Mouse (Mus musculus) embryonic facial prominence, embryonic 11.5 days (tissue): ENCODE measurements at regions not wholly inside any gene's neighbourhood (a gene's known extent, or its start where the extent isn't known, plus 50 kb on each side); places are given as distances from the start of the nearest gene placed in this dataset.

Experiments used
- ATAC-seq: fragments of 200-750 bp; cut with Nextera tagmentation; replicated peaks from 2 replicates; pipeline ENCODE4 v1.8.0; 2017; ENCODE audit warnings: low read depth; ENCODE audit not compliant: insufficient number of reproducible peaks, low FRiP score, low TSS enrichment
- DNase-seq: peaks from one replicate; pipeline ENCODE4 v3.0.0-alpha.2; 2015; ENCODE audit warnings: low spot score
- H3K27ac ChIP-seq: fragments of 300-500 bp; sonication (generic); replicated peaks from 2 replicates; pipeline ENCODE4 v1.5.1; 2014; ENCODE audit warnings: mild to moderate bottlenecking, low read depth, low read length, control low read depth
- H3K27me3 ChIP-seq: fragments of 300-500 bp; sonication (generic); 2 replicates; pipeline ENCODE4 v1.6.1; 2014; ENCODE audit warnings: mild to moderate bottlenecking, low read length, moderate library complexity, mixed read lengths; ENCODE audit not compliant: control insufficient read depth, insufficient read depth
- H3K36me3 ChIP-seq: fragments of 300-500 bp; sonication (generic); replicated peaks from 2 replicates; pipeline ENCODE4 v1.6.1; 2014; ENCODE audit warnings: low read depth, mild to moderate bottlenecking, low read length, moderate library complexity, mixed read lengths; ENCODE audit not compliant: control insufficient read depth, insufficient read depth
- H3K4me1 ChIP-seq: fragments of 300-500 bp; sonication (generic); 2 replicates; pipeline ENCODE4 v1.6.1; 2014; ENCODE audit warnings: low read length, mixed read lengths; ENCODE audit not compliant: control insufficient read depth, insufficient read depth
- H3K4me2 ChIP-seq: fragments of 300-500 bp; sonication (generic); 2 replicates; pipeline ENCODE4 v1.6.1; 2014; ENCODE audit warnings: low read depth, mild to moderate bottlenecking, control low read depth, low read length, moderate library complexity
- H3K4me3 ChIP-seq: fragments of 300-500 bp; sonication (generic); 2 replicates; pipeline ENCODE4 v1.5.1; 2014; ENCODE audit warnings: low read depth, low read length, control low read depth
- H3K9ac ChIP-seq: fragments of 300-500 bp; sonication (generic); replicated peaks from 2 replicates; pipeline ENCODE4 v1.6.1; 2014; ENCODE audit warnings: mild to moderate bottlenecking, control low read depth, low read length
- H3K9me3 ChIP-seq: fragments of 300-500 bp; sonication (generic); replicated peaks from 2 replicates; pipeline ENCODE4 v1.6.1; 2016; ENCODE audit warnings: mild to moderate bottlenecking, low read length, inconsistent platforms, mixed read lengths; ENCODE audit not compliant: control insufficient read depth
- WGBS: fragments of 180-500 bp; shearing (Covaris S2); extraction: QIAGEN DNeasy Blood & Tissue Kit; methylation state at CpG from one replicate; pipeline ENCODE4 v1.1.7; 2014; 5-methylcytosine and 5-hydroxymethylcytosine counted together

DNA sequence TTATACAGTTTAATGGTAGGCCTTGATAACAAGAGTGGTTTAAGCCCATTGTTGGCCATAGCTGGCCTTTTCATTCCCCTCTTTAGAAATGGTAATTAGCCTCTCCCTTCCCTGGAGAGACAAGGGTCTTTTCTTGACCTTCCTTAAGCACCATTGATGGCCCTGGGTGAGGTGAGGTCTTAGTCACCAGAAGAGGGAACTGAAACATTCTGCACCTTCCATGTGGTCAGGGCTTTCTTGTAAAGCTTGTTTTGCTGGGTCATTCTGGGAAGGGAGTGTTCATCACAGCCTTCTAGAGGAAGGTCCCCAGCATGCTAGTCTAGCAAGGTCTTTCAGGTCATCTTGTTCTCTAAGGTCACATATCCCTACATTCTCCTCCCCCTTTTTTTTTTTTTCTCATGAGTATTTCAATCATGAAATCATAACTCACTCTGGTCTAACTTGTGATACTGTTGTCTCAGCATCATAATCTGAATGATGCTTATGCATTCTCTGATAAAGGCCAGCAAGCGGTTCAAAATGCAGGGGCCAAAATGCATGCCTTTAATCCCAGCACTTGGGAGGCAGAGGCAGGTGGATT, 315.2 kb upstream of the Meis1 start:
- no peak overlapping the region for H3K27ac ChIP-seq
- no peaks in the 10 kb centered on the region for H3K27me3 ChIP-seq
- 94% methylated on average over 1 of the region's 1 CpGs for WGBS
- no peaks in the 10 kb centered on the region for H3K4me1 ChIP-seq
- H3K9ac ChIP-seq, result no peak overlapping the region
- H3K9me3 ChIP-seq, result no peaks in the 10 kb centered on the region
- no peaks in the 10 kb centered on the region for H3K36me3 ChIP-seq
- no peak overlapping the region for H3K4me3 ChIP-seq
- H3K4me2 ChIP-seq, result no peak overlapping the region
- no peak for DNase-seq
- no peak for ATAC-seq

DNA sequence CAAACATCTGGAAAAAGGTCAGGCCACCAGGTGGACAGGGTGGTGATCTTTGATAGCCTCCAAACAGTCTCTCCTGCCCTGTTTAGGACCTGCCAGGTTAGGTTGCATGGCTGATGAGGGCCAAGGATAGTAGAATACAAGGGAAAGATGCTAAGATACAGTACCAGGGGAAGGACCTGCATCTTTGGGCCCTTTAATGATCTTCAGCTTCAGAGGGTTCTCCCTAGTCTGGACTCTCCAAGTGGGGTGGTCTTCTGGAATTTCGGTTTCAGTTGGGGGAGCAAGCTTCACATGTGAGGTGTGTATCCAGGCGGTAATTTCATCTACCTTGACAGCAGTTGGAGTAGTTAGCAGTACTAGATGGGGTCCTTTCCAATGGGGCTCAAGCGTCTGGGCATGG, 316.6 kb upstream of the Meis1 start:
- H3K27ac ChIP-seq, result no peak overlapping the region
- no peak overlapping the region for H3K4me3 ChIP-seq
- WGBS, result 95% methylated on average over 3 of the region's 3 CpGs
- no peaks in the 10 kb centered on the region for H3K9me3 ChIP-seq
- DNase-seq, result no peak
- no peaks in the 10 kb centered on the region for H3K36me3 ChIP-seq
- no peak for ATAC-seq
- H3K9ac ChIP-seq, result no peak overlapping the region
- H3K4me2 ChIP-seq, result no peak overlapping the region
- H3K4me1 ChIP-seq, result no peaks in the 10 kb centered on the region
- H3K27me3 ChIP-seq, result no peaks in the 10 kb centered on the region

GRCm38 (mm10) chr11:19339721-19340317, 321.0 kb upstream of the Meis1 start:
- ATAC-seq (no peak), DNase-seq (no peak)
- H3K27ac ChIP-seq, result no peak overlapping the region
- H3K27me3 ChIP-seq, result no peaks in the 10 kb centered on the region
- H3K4me2 ChIP-seq, result no peak overlapping the region
- H3K4me1 ChIP-seq, result no peaks in the 10 kb centered on the region
- H3K4me3 ChIP-seq, result no peak overlapping the region
- no peaks in the 10 kb centered on the region for H3K9me3 ChIP-seq
- H3K36me3 ChIP-seq, result no peaks in the 10 kb centered on the region
- whole genome bisulfite sequencing, result 87% methylated on average over 7 of the region's 7 CpGs
- H3K9ac ChIP-seq, result no peak overlapping the region

DNA sequence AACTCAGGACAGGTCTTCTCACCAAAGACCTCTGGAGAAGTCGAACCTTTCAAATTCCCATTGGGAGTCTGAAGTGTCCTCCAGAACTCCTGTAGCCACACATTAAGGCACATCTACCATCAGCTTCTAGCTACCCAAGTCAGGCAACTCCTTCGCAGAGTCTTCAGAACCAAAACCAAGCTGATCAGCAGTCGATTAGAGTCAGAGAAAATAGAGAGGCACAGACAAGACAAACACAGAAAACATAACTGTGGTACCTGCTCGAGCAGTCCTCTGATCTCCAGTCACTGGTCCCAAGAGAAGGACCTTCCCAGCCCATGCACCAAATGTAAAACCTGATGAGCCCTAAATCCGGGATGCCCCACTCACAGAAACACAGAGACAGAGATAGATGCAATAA, 322.1 kb upstream of the Meis1 start:
- Histone ChIP-seq H3K9ac (no peak overlapping the region), H3K4me1 (no peaks in the 10 kb centered on the region), H3K9me3 (no peaks in the 10 kb centered on the region), H3K4me2 (no peak overlapping the region), H3K36me3 (no peaks in the 10 kb centered on the region), H3K27ac (no peak overlapping the region), H3K4me3 (no peak overlapping the region), H3K27me3 (no peaks in the 10 kb centered on the region)
- DNase-seq (no peak), ATAC-seq (no peak)
- 77% methylated on average over 5 of the region's 5 CpGs for WGBS

- Histone ChIP-seq H3K4me1 (no peaks in the 10 kb centered on the region), H3K36me3 (no peaks in the 10 kb centered on the region), H3K9ac (no peak overlapping the region), H3K4me2 (no peak overlapping the region), H3K27me3 (no peaks in the 10 kb centered on the region), H3K9me3 (no peaks in the 10 kb centered on the region), H3K4me3 (no peak overlapping the region), H3K27ac (no peak overlapping the region)
- ATAC-seq, result no peak
- WGBS, result 63% methylated on average over 3 of the region's 3 CpGs
- no peak for DNase-seq
Measured at GRCm38 (mm10) chr11:19341379-19341778, 322.6 kb upstream of the Meis1 start.

DNA sequence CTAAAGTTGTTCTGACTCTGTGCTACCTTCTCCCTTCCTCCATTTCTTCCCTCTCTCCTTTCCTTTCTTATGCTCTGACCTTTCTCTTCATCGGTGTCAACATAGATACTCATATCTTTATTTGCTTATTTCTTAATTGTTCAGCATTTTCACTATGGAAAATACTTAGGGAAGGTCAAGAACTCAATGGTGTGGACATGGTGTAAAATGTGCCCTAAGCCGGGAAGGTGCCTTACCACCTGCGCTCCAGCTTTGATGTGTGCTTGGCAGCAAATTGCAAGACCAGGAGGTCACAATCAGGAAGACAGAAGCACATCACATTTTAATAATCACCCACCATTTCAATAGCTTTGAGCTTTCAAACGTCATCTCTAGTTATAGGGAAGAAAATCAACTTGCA, 324.0 kb upstream of the Meis1 start:
- H3K4me1 ChIP-seq, result no peaks in the 10 kb centered on the region
- no peak overlapping the region for H3K4me2 ChIP-seq
- H3K9me3 ChIP-seq, result no peaks in the 10 kb centered on the region
- DNase-seq, result no peak
- H3K27ac ChIP-seq, result no peak overlapping the region
- 73% methylated on average over 4 of the region's 4 CpGs for WGBS
- no peak for ATAC-seq
- no peaks in the 10 kb centered on the region for H3K36me3 ChIP-seq
- H3K9ac ChIP-seq, result no peak overlapping the region
- no peak overlapping the region for H3K4me3 ChIP-seq
- no peaks in the 10 kb centered on the region for H3K27me3 ChIP-seq

DNA sequence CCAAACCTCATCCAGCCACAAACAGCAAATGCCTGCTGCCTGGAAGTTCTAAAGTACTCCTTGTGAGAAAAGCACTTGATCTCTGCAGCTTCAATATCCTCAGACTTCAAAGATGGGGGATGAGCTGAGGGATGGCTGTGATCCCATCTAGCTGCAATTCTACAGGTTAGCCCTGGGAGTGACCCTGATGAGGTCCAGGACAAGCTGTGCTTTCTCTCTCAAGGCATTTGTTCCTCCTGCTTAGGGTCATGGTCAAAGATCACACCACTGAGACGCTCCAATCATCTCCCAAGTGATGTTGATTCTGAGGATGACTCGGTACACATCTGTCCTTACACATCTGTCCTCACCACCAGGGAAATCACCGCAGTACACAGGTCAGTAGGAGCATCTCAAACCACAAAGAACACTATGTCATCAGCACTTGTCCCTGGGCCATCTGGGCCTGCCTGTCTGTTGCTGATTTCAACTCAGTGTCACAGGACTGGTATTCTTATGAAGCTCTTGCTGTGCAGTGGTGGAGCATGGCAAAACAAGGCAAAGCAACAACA, 327.6 kb upstream of the Meis1 start:
- ATAC-seq (no peak), DNase-seq (no peak)
- WGBS, result 83% methylated on average over 3 of the region's 3 CpGs
- Histone ChIP-seq H3K27ac (no peak overlapping the region), H3K9ac (no peak overlapping the region), H3K9me3 (no peaks in the 10 kb centered on the region), H3K36me3 (no peaks in the 10 kb centered on the region), H3K27me3 (no peaks in the 10 kb centered on the region), H3K4me1 (no peaks in the 10 kb centered on the region), H3K4me2 (no peak overlapping the region), H3K4me3 (no peak overlapping the region)

DNA sequence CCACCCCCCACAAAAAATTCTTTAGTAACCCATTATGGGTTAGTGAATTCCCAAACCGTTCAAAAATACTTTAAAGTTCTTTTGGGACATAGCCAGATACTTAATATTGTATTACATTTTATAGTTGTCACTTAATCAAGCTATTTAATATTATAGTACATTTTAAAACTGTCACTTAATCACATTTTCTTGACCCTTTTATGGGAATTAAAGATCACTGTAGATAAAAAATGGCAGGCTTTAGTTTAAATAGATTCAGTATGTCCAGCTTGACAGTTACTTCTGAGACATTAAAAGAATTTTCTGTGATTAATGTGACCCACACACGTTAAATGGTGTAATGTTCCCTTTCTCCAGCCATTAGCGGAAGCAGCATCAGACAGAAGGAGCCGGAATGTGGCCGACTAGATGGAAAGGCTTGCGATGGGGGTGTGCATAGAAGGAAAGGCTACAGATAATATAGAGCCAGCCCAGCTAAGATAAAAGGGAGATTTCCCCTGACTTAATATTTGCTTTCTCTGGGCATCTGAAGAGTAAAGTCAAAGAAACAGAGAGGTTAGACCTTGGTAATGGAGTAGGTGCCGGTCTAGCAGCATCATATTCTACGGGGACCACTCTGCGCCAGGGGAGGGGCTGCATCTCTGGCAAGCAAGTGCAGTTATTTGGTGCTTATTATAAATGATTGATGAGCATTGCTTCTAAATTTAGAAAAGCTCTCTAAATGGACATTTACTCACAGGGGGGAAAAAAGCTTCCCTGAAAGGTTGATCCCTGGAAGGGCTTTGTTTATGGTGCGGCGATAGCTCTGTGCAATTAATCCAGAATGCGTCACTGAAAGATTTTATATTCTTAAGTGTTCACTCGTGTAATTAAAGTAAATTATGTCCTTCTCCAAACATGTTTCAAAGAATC, 331.8 kb upstream of the Meis1 start:
- H3K4me3 ChIP-seq, result no peak overlapping the region
- ATAC-seq, result no peak

More for the DNA sequence above, 331.8 kb upstream of the Meis1 start:
- Histone ChIP-seq H3K4me2 (no peak overlapping the region), H3K27ac (no peak overlapping the region), H3K9me3 (no peaks in the 10 kb centered on the region), H3K27me3 (no peaks in the 10 kb centered on the region), H3K4me1 (no peaks in the 10 kb centered on the region), H3K9ac (no peak overlapping the region), H3K36me3 (no peaks in the 10 kb centered on the region)
- DNase-seq, result no peak
- WGBS, result 63% methylated on average over 13 of the region's 13 CpGs
